Mouse (Mus musculus): ENCODE data around the gene Mvb12b. TPM values are rescaled to one million over a fixed set of nuclear protein-coding genes. Genes with fewer than 3 reads are reported as not detected.

Gene Mvb12b
- polyA plus RNA-seq, 1 experiment from 2014 or later = 12.7 TPM

GRCm38 (mm10) chr2:33789279-33789678, 98.5 kb downstream of the Mvb12b start:
- H3K9me3 ChIP-seq (replicated peaks) = no peaks in the 10 kb centered on the region
- no peak overlapping the region for H3K4me2 ChIP-seq
- H3K27ac ChIP-seq = no peak overlapping the region
- peaks cover 12% of the 10 kb centered on the region for H3K4me1 ChIP-seq (replicated peaks)
- WGBS = 43% methylated on average over 6 of the region's 6 CpGs
- H3K36me3 ChIP-seq = no peaks in the 10 kb centered on the region
- no peak overlapping the region for H3K9ac ChIP-seq
- H3K4me3 ChIP-seq = no peak overlapping the region
- H3K27me3 ChIP-seq = no peaks in the 10 kb centered on the region
- no peak for ATAC-seq (replicated peaks; ENCODE audit: insufficient number of reproducible peaks, insufficient read depth, low FRiP score, low read depth)

GRCm38 (mm10) chr2:33788851-33789250, 98.9 kb downstream of the Mvb12b start:
- Histone ChIP-seq H3K4me1 (replicated peaks) (peaks cover 8% of the 10 kb centered on the region; the same call in 1 of the 2 replicates), H3K4me3 (no peak overlapping the region), H3K27me3 (no peaks in the 10 kb centered on the region), H3K27ac (no peak overlapping the region), H3K36me3 (no peaks in the 10 kb centered on the region), H3K9me3 (replicated peaks) (no peaks in the 10 kb centered on the region), H3K9ac (no peak overlapping the region), H3K4me2 (no peak overlapping the region)
- ATAC-seq (replicated peaks; ENCODE audit: insufficient number of reproducible peaks, insufficient read depth, low FRiP score, low read depth) = no peak
- WGBS = 83% methylated on average over 7 of the region's 7 CpGs

GRCm38 (mm10) chr2:33788131-33788530, 99.6 kb downstream of the Mvb12b start:
- WGBS = 79% methylated on average over 13 of the region's 13 CpGs
- Histone ChIP-seq H3K27me3 (no peaks in the 10 kb centered on the region), H3K9ac (no peak overlapping the region), H3K9me3 (replicated peaks) (no peaks in the 10 kb centered on the region), H3K36me3 (no peaks in the 10 kb centered on the region; the same call in 1 of the 2 replicates), H3K4me3 (no peak overlapping the region), H3K27ac (no peak overlapping the region), H3K4me2 (no peak overlapping the region), H3K4me1 (replicated peaks) (peaks cover 8% of the 10 kb centered on the region; the same call in 1 of the 2 replicates)
- no peak for ATAC-seq (replicated peaks; ENCODE audit: insufficient number of reproducible peaks, insufficient read depth, low FRiP score, low read depth)

GRCm38 (mm10) chr2:33786064-33786463, 101.7 kb downstream of the Mvb12b start:
- 87% methylated on average over 6 of the region's 6 CpGs for WGBS
- Histone ChIP-seq H3K9me3 (replicated peaks) (no peaks in the 10 kb centered on the region), H3K9ac (no peak overlapping the region), H3K36me3 (no peaks in the 10 kb centered on the region; the same call in 1 of the 2 replicates), H3K4me2 (no peak overlapping the region), H3K4me1 (replicated peaks) (peaks cover 10% of the 10 kb centered on the region), H3K27me3 (no peaks in the 10 kb centered on the region), H3K4me3 (no peak overlapping the region), H3K27ac (no peak overlapping the region)
- ATAC-seq (replicated peaks; ENCODE audit: insufficient number of reproducible peaks, insufficient read depth, low FRiP score, low read depth) = no peak

- H3K9me3 ChIP-seq (replicated peaks) = no peaks in the 10 kb centered on the region
- H3K9ac ChIP-seq = no peak overlapping the region
- 62% methylated on average over 13 of the region's 13 CpGs for WGBS
- H3K27ac ChIP-seq = no peak overlapping the region
- no peak overlapping the region for H3K4me3 ChIP-seq
- no peaks in the 10 kb centered on the region; the same call in 1 of the 2 replicates for H3K36me3 ChIP-seq
- no peak overlapping the region for H3K4me2 ChIP-seq
- ATAC-seq (replicated peaks; ENCODE audit: insufficient number of reproducible peaks, insufficient read depth, low FRiP score, low read depth) = no peak
- no peaks in the 10 kb centered on the region for H3K27me3 ChIP-seq
- H3K4me1 ChIP-seq (replicated peaks) = peaks cover 10% of the 10 kb centered on the region
These were observed 102.2 kb downstream of the Mvb12b start for GRCm38 (mm10) chr2:33785596-33785995.

- Histone ChIP-seq H3K27ac (no peak overlapping the region), H3K4me3 (no peak overlapping the region), H3K9ac (no peak overlapping the region), H3K4me1 (replicated peaks) (peaks cover 10% of the 10 kb centered on the region), H3K36me3 (peaks cover 3% of the 10 kb centered on the region), H3K4me2 (no peak overlapping the region), H3K27me3 (no peaks in the 10 kb centered on the region), H3K9me3 (replicated peaks) (no peaks in the 10 kb centered on the region)
- WGBS = 96% methylated on average over 1 of the region's 1 CpGs
- ATAC-seq (replicated peaks; ENCODE audit: insufficient number of reproducible peaks, insufficient read depth, low FRiP score, low read depth) = no peak
These were observed 103.0 kb downstream of the Mvb12b start for GRCm38 (mm10) chr2:33784721-33785120.

- Histone ChIP-seq H3K4me2 (no peak overlapping the region), H3K36me3 (peaks cover 16% of the 10 kb centered on the region), H3K4me3 (no peak overlapping the region), H3K9ac (no peak overlapping the region), H3K27ac (no peak overlapping the region), H3K9me3 (replicated peaks) (peaks cover 11% of the 10 kb centered on the region), H3K4me1 (replicated peaks) (peaks cover 10% of the 10 kb centered on the region), H3K27me3 (no peaks in the 10 kb centered on the region)
- ATAC-seq (replicated peaks; ENCODE audit: insufficient number of reproducible peaks, insufficient read depth, low FRiP score, low read depth) = no peak
- 78% methylated on average over 7 of the region's 7 CpGs for WGBS
These were observed 104.3 kb downstream of the Mvb12b start for GRCm38 (mm10) chr2:33783419-33783818.

GRCm38 (mm10) chr2:33781655-33782400, 105.9 kb downstream of the Mvb12b start:
- peaks cover 26% of the 10 kb centered on the region for H3K9me3 ChIP-seq (replicated peaks)
- peaks cover 31% of the 10 kb centered on the region for H3K36me3 ChIP-seq
- H3K4me1 ChIP-seq (replicated peaks) = peaks cover 10% of the 10 kb centered on the region
- no peak for ATAC-seq (replicated peaks; ENCODE audit: insufficient number of reproducible peaks, insufficient read depth, low FRiP score, low read depth)
- 75% methylated on average over 11 of the region's 11 CpGs for WGBS
- H3K9ac ChIP-seq = no peak overlapping the region
- H3K4me2 ChIP-seq = no peak overlapping the region
- no peaks in the 10 kb centered on the region for H3K27me3 ChIP-seq
- H3K27ac ChIP-seq = no peak overlapping the region
- H3K4me3 ChIP-seq = no peak overlapping the region

GRCm38 (mm10) chr2:33778466-33778865, 109.3 kb downstream of the Mvb12b start:
- Histone ChIP-seq H3K27me3 (no peaks in the 10 kb centered on the region), H3K36me3 (peaks cover 34% of the 10 kb centered on the region), H3K4me1 (replicated peaks) (peaks cover 16% of the 10 kb centered on the region), H3K27ac (no peak overlapping the region), H3K4me3 (no peak overlapping the region), H3K9me3 (replicated peaks) (peaks cover 27% of the 10 kb centered on the region), H3K9ac (no peak overlapping the region), H3K4me2 (no peak overlapping the region)
- 85% methylated on average over 4 of the region's 4 CpGs for WGBS
- no peak for ATAC-seq (replicated peaks; ENCODE audit: insufficient number of reproducible peaks, insufficient read depth, low FRiP score, low read depth)

GRCm38 (mm10) chr2:33777051-33777450, 110.7 kb downstream of the Mvb12b start:
- Histone ChIP-seq H3K4me3 (no peak overlapping the region), H3K27me3 (no peaks in the 10 kb centered on the region), H3K9me3 (replicated peaks) (peaks cover 27% of the 10 kb centered on the region), H3K4me1 (replicated peaks) (peaks cover 26% of the 10 kb centered on the region), H3K36me3 (peaks cover 34% of the 10 kb centered on the region), H3K27ac (no peak overlapping the region), H3K9ac (no peak overlapping the region), H3K4me2 (no peak overlapping the region)
- 97% methylated on average over 11 of the region's 11 CpGs for WGBS
- ATAC-seq (replicated peaks; ENCODE audit: insufficient number of reproducible peaks, insufficient read depth, low FRiP score, low read depth) = no peak

GRCm38 (mm10) chr2:33774884-33775283, 112.9 kb downstream of the Mvb12b start:
- Histone ChIP-seq H3K9ac (no peak overlapping the region), H3K4me2 (no peak overlapping the region), H3K27me3 (no peaks in the 10 kb centered on the region), H3K4me1 (replicated peaks) (peaks cover 24% of the 10 kb centered on the region), H3K36me3 (peaks cover 32% of the 10 kb centered on the region), H3K9me3 (replicated peaks) (peaks cover 27% of the 10 kb centered on the region), H3K4me3 (no peak overlapping the region), H3K27ac (no peak overlapping the region)
- whole genome bisulfite sequencing = 90% methylated on average over 2 of the region's 2 CpGs
- no peak for ATAC-seq (replicated peaks; ENCODE audit: insufficient number of reproducible peaks, insufficient read depth, low FRiP score, low read depth)

GRCm38 (mm10) chr2:33774106-33774505, 113.6 kb downstream of the Mvb12b start:
- H3K36me3 ChIP-seq = peaks cover 24% of the 10 kb centered on the region
- no peak overlapping the region for H3K4me3 ChIP-seq
- 53% methylated on average over 4 of the region's 4 CpGs for WGBS
- H3K27me3 ChIP-seq = no peaks in the 10 kb centered on the region
- peak overlapping the region; percentile 47; the same call in 1 of the 2 replicates for H3K27ac ChIP-seq
- no peak overlapping the region for H3K9ac ChIP-seq
- H3K9me3 ChIP-seq (replicated peaks) = peaks cover 23% of the 10 kb centered on the region
- ATAC-seq (replicated peaks; ENCODE audit: insufficient number of reproducible peaks, insufficient read depth, low FRiP score, low read depth) = no peak
- H3K4me1 ChIP-seq (replicated peaks) = peaks cover 24% of the 10 kb centered on the region
- H3K4me2 ChIP-seq = no peak overlapping the region

All from heart, embryonic 15.5 days (tissue).